Mouse (Mus musculus): Measurements from ENCODE around the gene Trem2.

- TF ChIP-seq ZNF384 (IDR thresholded peaks at IDR 0.05; ENCODE audit: low read depth, low read length) = no peak
- TF ChIP-seq CHD2 (IDR thresholded peaks at IDR 0.05; ENCODE audit: low read depth, low read length) = no peak
- TF ChIP-seq HCFC1 (IDR thresholded peaks at IDR 0.05; ENCODE audit: borderline replicate concordance, insufficient read depth, low read length) = no peak
These were observed 47.0 kb upstream of the Trem2 start, which contains the start of gene Treml2 for GRCm38 (mm10) chr17:48299203-48299602.

Measured in ES-E14 (cell line).